In the genomic region with DNA sequence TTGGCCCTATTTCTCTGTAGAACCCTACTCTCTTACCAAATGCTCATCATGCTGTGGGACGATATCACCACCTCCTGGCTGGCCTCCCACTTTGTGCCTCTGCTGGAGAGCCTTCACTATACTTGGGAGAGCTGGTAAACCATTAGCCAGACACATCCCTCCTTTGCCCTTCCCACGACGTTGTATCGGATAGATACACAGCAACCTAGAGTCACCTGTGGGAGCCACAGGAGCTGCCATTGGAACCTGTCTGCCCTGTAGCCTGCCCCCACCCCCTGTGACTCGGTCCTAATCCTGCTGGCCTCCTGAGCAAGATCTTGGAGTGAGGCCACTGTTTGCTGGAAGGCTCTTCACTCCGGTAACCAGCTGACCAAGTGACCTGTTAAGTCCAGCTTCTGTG, we compare ENCODE assay signal across 11 mouse cellular contexts. TPM values are rescaled to one million over a fixed set of nuclear protein-coding genes. Genes with fewer than 3 reads are reported as not detected.
DNase-seq lines count a peak whose midpoint lies in the region; ATAC-seq and TF ChIP-seq lines count a peak whose summit lies in the region.
"Had no signal": no experiment of that assay in that cellular context is flagged by ENCODE, and none has a peak within 500 bp of the region (broad histone marks: within the 10 kb centered on the region; RNA-seq: fewer than 3 reads in every experiment).

No protein-coding gene starts in this region.

- H3K4me3 ChIP-seq in lung, postnatal 0 days (ENCODE audit: low read depth, low read length), result no peak overlapping the region
- H3K4me3 ChIP-seq in liver, adult 2 months (ENCODE audit: insufficient read depth, low read depth, low read length), result no peak overlapping the region
- H3K4me3 ChIP-seq: forebrain, embryonic 13.5 days; hindbrain, embryonic 13.5 days; neural tube, embryonic 13.5 days had no signal

- no peak overlapping the region for H3K27ac ChIP-seq in lung, postnatal 0 days (ENCODE audit: low read length)
- 0 out of 2 replicates have a peak overlapping the region, but pooled peaks have one; percentile 53 for H3K27ac ChIP-seq in liver, adult 2 months (replicated peaks; ENCODE audit: insufficient read depth, low read depth, low read length)
- H3K27ac ChIP-seq: forebrain, embryonic 13.5 days; hindbrain, embryonic 13.5 days; neural tube, embryonic 13.5 days had no signal

- H3K4me2 ChIP-seq in lung, postnatal 0 days (replicated peaks; ENCODE audit: low read depth, low read length), result no peak overlapping the region
- H3K4me2 ChIP-seq: forebrain, embryonic 13.5 days; hindbrain, embryonic 13.5 days; neural tube, embryonic 13.5 days had no signal

- H3K9me3 ChIP-seq in lung, postnatal 0 days (ENCODE audit: low read length), result no peaks in the 10 kb centered on the region
- H3K9me3 ChIP-seq: forebrain, embryonic 13.5 days; hindbrain, embryonic 13.5 days; neural tube, embryonic 13.5 days had no signal

- H3K27me3 ChIP-seq in lung, postnatal 0 days (replicated peaks; ENCODE audit: insufficient read depth, low read length), result no peaks in the 10 kb centered on the region
- no peaks in the 10 kb centered on the region for H3K27me3 ChIP-seq in liver, adult 2 months (ENCODE audit: control insufficient read depth, insufficient read depth, low read length)
- H3K27me3 ChIP-seq: forebrain, embryonic 13.5 days; neural tube, embryonic 13.5 days had no signal

- ATAC-seq in lung, postnatal 0 days, result no peak
- ATAC-seq in megakaryocyte, adult 5-6 weeks (ENCODE audit: poor library complexity, severe bottlenecking), result no peak
- ATAC-seq: forebrain, embryonic 13.5 days had no signal

- no peak for TF ChIP-seq CTCF in lung, postnatal 0 days (IDR thresholded peaks at IDR 0.05)
- peak; percentile 58 for TF ChIP-seq CTCF in liver, adult 2 months (IDR thresholded peaks at IDR 0.05; ENCODE audit: low read depth, low read length)

- no peaks in the 10 kb centered on the region for H3K36me3 ChIP-seq in lung, postnatal 0 days (ENCODE audit: insufficient read depth, low read length)
- no peaks in the 10 kb centered on the region for H3K36me3 ChIP-seq in liver, adult 2 months (ENCODE audit: control insufficient read depth, insufficient read depth, low read length)
- H3K36me3 ChIP-seq: hindbrain, embryonic 13.5 days; neural tube, embryonic 13.5 days had no signal

- DNase-seq in cerebellum, adult 11-12 months, result peak; percentile 65
- no peak for DNase-seq in cerebellum, adult 11 months
- DNase-seq in lung, postnatal 0 days (ENCODE audit: low spot score), result peak; percentile 54
- no peak for DNase-seq in lung, postnatal 25 days (ENCODE audit: low spot score)
- peak; percentile 98 for DNase-seq in liver, adult 2 months (ENCODE audit: extremely low read depth, low read depth, low spot score)
- no peak for DNase-seq in heart, postnatal 4 days
- no peak for DNase-seq in urinary bladder, postnatal 4 days (ENCODE audit: low spot score in 2 of 2)

- TF ChIP-seq POLR2A in liver, adult 2 months (IDR thresholded peaks at IDR 0.05; ENCODE audit: extremely low read depth, insufficient read depth, low read length), result no peak

- no peak for TF ChIP-seq EP300 in lung, postnatal 0 days (IDR thresholded peaks at IDR 0.05)

- H3K79me2 ChIP-seq in liver, adult 2 months (ENCODE audit: control insufficient read depth, insufficient read depth, low read length), result peaks cover 16% of the 10 kb centered on the region

- 61% methylated on average over 6 of the region's 6 CpGs for WGBS in lung, postnatal 0 days
- WGBS in liver, adult 2 months, result 27% methylated on average over 6 of the region's 6 CpGs

- peaks cover 9% of the 10 kb centered on the region; the same call in 1 of the 2 replicates for H3K4me1 ChIP-seq in lung, postnatal 0 days (ENCODE audit: insufficient read depth, low read depth, low read length)
- peaks cover 19% of the 10 kb centered on the region for H3K4me1 ChIP-seq in liver, adult 2 months (ENCODE audit: control insufficient read depth, insufficient read depth, low read length)

- no peak overlapping the region for H3K9ac ChIP-seq in lung, postnatal 0 days (replicated peaks; ENCODE audit: low read depth)
- H3K9ac ChIP-seq in liver, adult 2 months (ENCODE audit: low read depth, low read length), result no peak overlapping the region
- H3K9ac ChIP-seq: forebrain, embryonic 13.5 days; hindbrain, embryonic 13.5 days; neural tube, embryonic 13.5 days had no signal

RNA-seq across cellular contexts. Expression of a gene that starts 2.7 kb away (rescaled TPM):
- 44.1 and 44.2 TPM in 2 replicates for polyA plus RNA-seq in lung, postnatal 0 days (2015; fragmentation: Nextera tagmentation; extraction: Ambion mirVana)
- total RNA-seq in liver, adult 2 months (2014; rRNA removed), result 9.1 and 12.6 TPM in 2 replicates
- polyA plus RNA-seq in liver, adult 2 months (2012; rRNA removed), result 51.1 and 66.9 TPM in 2 replicates
- total RNA-seq in megakaryocyte, adult 5-6 weeks (2015), result not detected in 2 replicates
- 0.29 TPM in 1 of 2 replicates, not detected in the other for total RNA-seq in megakaryocyte, adult 5-6 weeks (2017)
- total RNA-seq in heart, postnatal 4 days (2021), result 10 to 100 TPM in 1 of 2 experiments, 1 to 10 TPM in 1; 9.2 to 11.3 TPM

Comparison
In these comparisons a context has a peak if more than half of its experiments do, and no peak if none do; other contexts are left out.
1. DNase-seq: peak in cerebellum, adult 11-12 months (single experiment), lung, postnatal 0 days (single experiment) and liver, adult 2 months (single experiment); none in cerebellum, adult 11 months (single experiment), lung, postnatal 25 days (single experiment), heart, postnatal 4 days (single experiment) and urinary bladder, postnatal 4 days (0 of 2).